Mouse (Mus musculus): ENCODE data around the gene Rfx8.

GRCm38 (mm10) chr1:39768017-39768416 lies 47.2 kb upstream of the Rfx8 start:
- no peak for TF ChIP-seq ZNF384 (IDR thresholded peaks at IDR 0.05; ENCODE audit: low read depth, low read length)
- TF ChIP-seq BHLHE40 (IDR thresholded peaks at IDR 0.05; ENCODE audit: borderline replicate concordance, low read depth, low read length): no peak
- TF ChIP-seq CTCF (IDR thresholded peaks at IDR 0.05 in 2 of 3, conservative IDR thresholded peaks at IDR 0.05 in 1 of 3; ENCODE audit: control insufficient read depth in 1 of 3, insufficient read depth in 1 of 3, low read depth in 2 of 3, low read length in 3 of 3, poor library complexity in 1 of 3, severe bottlenecking in 1 of 3): no peak
- no peak for TF ChIP-seq MAX (IDR thresholded peaks at IDR 0.05; ENCODE audit: low read length)
- no peak for TF ChIP-seq MEF2A (IDR thresholded peaks at IDR 0.05; ENCODE audit: extremely low read depth, insufficient replicate concordance, low read depth, low read length, poor library complexity, severe bottlenecking)
- TF ChIP-seq TAL1 (IDR thresholded peaks at IDR 0.05; ENCODE audit: low read length): no peak
- TF ChIP-seq RCOR1 (IDR thresholded peaks at IDR 0.05; ENCODE audit: low read depth, low read length): no peak
